Mouse (Mus musculus) neural tube, embryonic 12.5 days (tissue): ENCODE measurements at regions not wholly inside any gene's neighbourhood (a gene's known extent, or its start where the extent isn't known, plus 50 kb on each side); places are given as distances from the start of the nearest gene placed in this dataset.

Experiments used
- ATAC-seq: fragments of 200-750 bp; cut with Nextera tagmentation; 2 replicates; pipeline ENCODE4 v1.8.0; 2017; ENCODE audit warnings: low read depth, mild to moderate bottlenecking, moderate TSS enrichment, moderate library complexity; ENCODE audit not compliant: low FRiP score
- H3K27ac ChIP-seq: fragments of 300-500 bp; sonication (generic); 2 replicates; pipeline ENCODE4 v1.5.1; 2016
- H3K27me3 ChIP-seq: fragments of 300-500 bp; sonication (generic); replicated peaks from 2 replicates; pipeline ENCODE4 v1.6.1; 2016; ENCODE audit warnings: mild to moderate bottlenecking
- H3K36me3 ChIP-seq: fragments of 300-500 bp; sonication (generic); 2 replicates; pipeline ENCODE4 v1.6.1; 2016; ENCODE audit warnings: mild to moderate bottlenecking
- H3K4me1 ChIP-seq: fragments of 300-500 bp; sonication (generic); 2 replicates; pipeline ENCODE4 v1.6.1; 2016
- H3K4me2 ChIP-seq: fragments of 300-500 bp; sonication (generic); replicated peaks from 2 replicates; pipeline ENCODE4 v1.6.1; 2016; ENCODE audit warnings: mild to moderate bottlenecking
- H3K4me3 ChIP-seq: fragments of 300-500 bp; sonication (generic); 2 replicates; pipeline ENCODE4 v1.5.1; 2016
- H3K9ac ChIP-seq: fragments of 300-500 bp; sonication (generic); 2 replicates; pipeline ENCODE4 v1.6.1; 2016; ENCODE audit warnings: mild to moderate bottlenecking
- H3K9me3 ChIP-seq: fragments of 300-500 bp; sonication (generic); 2 replicates; pipeline ENCODE4 v1.6.1; 2016; ENCODE audit warnings: mild to moderate bottlenecking
- WGBS: fragments of 180-500 bp; shearing (Covaris S2); methylation state at CpG from one replicate; pipeline ENCODE4 v1.1.7; 2016; 5-methylcytosine and 5-hydroxymethylcytosine counted together

GRCm38 (mm10) chr13:107810802-107811192, 233.4 kb upstream of the Smim15 start:
- 80% methylated on average over 9 of the region's 9 CpGs for WGBS
- H3K36me3 ChIP-seq = no peaks in the 10 kb centered on the region
- no peak overlapping the region for H3K4me3 ChIP-seq
- peaks cover 37% of the 10 kb centered on the region for H3K4me1 ChIP-seq
- no peak overlapping the region for H3K9ac ChIP-seq
- no peak for ATAC-seq
- no peaks in the 10 kb centered on the region for H3K27me3 ChIP-seq
- H3K27ac ChIP-seq = no peak overlapping the region
- no peaks in the 10 kb centered on the region for H3K9me3 ChIP-seq
- H3K4me2 ChIP-seq = no peak overlapping the region

- Histone ChIP-seq H3K9me3 (no peaks in the 10 kb centered on the region), H3K4me2 (no peak overlapping the region), H3K9ac (no peak overlapping the region), H3K27ac (no peak overlapping the region), H3K36me3 (no peaks in the 10 kb centered on the region), H3K4me1 (peaks cover 37% of the 10 kb centered on the region), H3K27me3 (no peaks in the 10 kb centered on the region), H3K4me3 (no peak overlapping the region)
- no peak for ATAC-seq
- WGBS = 85% methylated on average over 9 of the region's 9 CpGs
Observed at GRCm38 (mm10) chr13:107810060-107810801, 234.0 kb upstream of the Smim15 start.

- Histone ChIP-seq H3K27me3 (no peaks in the 10 kb centered on the region), H3K4me1 (peaks cover 27% of the 10 kb centered on the region), H3K9ac (no peak overlapping the region), H3K9me3 (no peaks in the 10 kb centered on the region), H3K27ac (no peak overlapping the region), H3K4me2 (no peak overlapping the region), H3K4me3 (no peak overlapping the region), H3K36me3 (peaks cover 4% of the 10 kb centered on the region; the same call in 1 of the 2 replicates)
- WGBS = 88% methylated on average over 2 of the region's 2 CpGs
- no peak for ATAC-seq
Observed at GRCm38 (mm10) chr13:107808961-107809360, 235.3 kb upstream of the Smim15 start.

GRCm38 (mm10) chr13:107804418-107804817, 239.8 kb upstream of the Smim15 start:
- Histone ChIP-seq H3K27ac (no peak overlapping the region), H3K4me1 (peaks cover 24% of the 10 kb centered on the region), H3K4me3 (no peak overlapping the region), H3K4me2 (no peak overlapping the region), H3K9me3 (no peaks in the 10 kb centered on the region), H3K27me3 (no peaks in the 10 kb centered on the region), H3K36me3 (peaks cover 4% of the 10 kb centered on the region; the same call in 1 of the 2 replicates), H3K9ac (no peak overlapping the region)
- ATAC-seq = no peak
- 97% methylated on average over 1 of the region's 1 CpGs for WGBS

GRCm38 (mm10) chr13:107799199-107799945, 244.9 kb upstream of the Smim15 start:
- 22% methylated on average over 13 of the region's 13 CpGs for WGBS
- H3K4me3 ChIP-seq = no peak overlapping the region
- H3K27me3 ChIP-seq = no peaks in the 10 kb centered on the region
- peaks cover 47% of the 10 kb centered on the region for H3K4me1 ChIP-seq
- H3K36me3 ChIP-seq = no peaks in the 10 kb centered on the region
- no peak overlapping the region for H3K9ac ChIP-seq
- H3K4me2 ChIP-seq = no peak overlapping the region
- no peak for ATAC-seq
- no peaks in the 10 kb centered on the region for H3K9me3 ChIP-seq
- no peak overlapping the region for H3K27ac ChIP-seq

GRCm38 (mm10) chr13:107798144-107798543, 246.1 kb upstream of the Smim15 start:
- H3K9me3 ChIP-seq = no peaks in the 10 kb centered on the region
- no peak overlapping the region for H3K4me2 ChIP-seq
- no peak overlapping the region for H3K9ac ChIP-seq
- peaks cover 58% of the 10 kb centered on the region for H3K4me1 ChIP-seq
- no peaks in the 10 kb centered on the region for H3K27me3 ChIP-seq
- H3K27ac ChIP-seq = no peak overlapping the region
- no peak overlapping the region for H3K4me3 ChIP-seq
- ATAC-seq = no peak
- H3K36me3 ChIP-seq = no peaks in the 10 kb centered on the region
- WGBS = 71% methylated on average over 7 of the region's 7 CpGs

- Histone ChIP-seq H3K4me2 (no peak overlapping the region), H3K36me3 (no peaks in the 10 kb centered on the region), H3K9me3 (no peaks in the 10 kb centered on the region), H3K27me3 (no peaks in the 10 kb centered on the region), H3K4me3 (no peak overlapping the region), H3K9ac (no peak overlapping the region), H3K4me1 (peaks cover 60% of the 10 kb centered on the region), H3K27ac (no peak overlapping the region)
- ATAC-seq = no peak
- WGBS = 53% methylated on average over 3 of the region's 3 CpGs
Observed at GRCm38 (mm10) chr13:107795516-107795915, 248.7 kb upstream of the Smim15 start.

GRCm38 (mm10) chr13:107791770-107792169, 252.5 kb upstream of the Smim15 start:
- WGBS = 84% methylated on average over 9 of the region's 9 CpGs

GRCm38 (mm10) chr13:107784971-107785370, 259.3 kb upstream of the Smim15 start:
- no peak for ATAC-seq
- WGBS = 48% methylated on average over 5 of the region's 5 CpGs
- no peaks in the 10 kb centered on the region for H3K9me3 ChIP-seq
- H3K36me3 ChIP-seq = peaks cover 7% of the 10 kb centered on the region
- H3K4me3 ChIP-seq = no peak overlapping the region
- H3K4me1 ChIP-seq = peaks cover 17% of the 10 kb centered on the region
- H3K4me2 ChIP-seq = no peak overlapping the region
- H3K9ac ChIP-seq = no peak overlapping the region
- no peaks in the 10 kb centered on the region for H3K27me3 ChIP-seq
- no peak overlapping the region for H3K27ac ChIP-seq

More at GRCm38 (mm10) chr13:107791770-107792169, 252.5 kb upstream of the Smim15 start:
- no peaks in the 10 kb centered on the region for H3K27me3 ChIP-seq
- H3K27ac ChIP-seq = no peak overlapping the region
- H3K4me2 ChIP-seq = no peak overlapping the region
- peaks cover 46% of the 10 kb centered on the region for H3K4me1 ChIP-seq
- H3K36me3 ChIP-seq = peaks cover 3% of the 10 kb centered on the region; the same call in 1 of the 2 replicates
- ATAC-seq = no peak
- H3K9ac ChIP-seq = no peak overlapping the region
- H3K9me3 ChIP-seq = no peaks in the 10 kb centered on the region
- H3K4me3 ChIP-seq = no peak overlapping the region

- no peak overlapping the region for H3K4me2 ChIP-seq
- H3K27me3 ChIP-seq = no peaks in the 10 kb centered on the region
- peaks cover 3% of the 10 kb centered on the region; the same call in 1 of the 2 replicates for H3K36me3 ChIP-seq
- H3K9ac ChIP-seq = no peak overlapping the region
- no peaks in the 10 kb centered on the region for H3K9me3 ChIP-seq
- peaks cover 6% of the 10 kb centered on the region; the same call in 1 of the 2 replicates for H3K4me1 ChIP-seq
- no peak overlapping the region for H3K27ac ChIP-seq
- H3K4me3 ChIP-seq = no peak overlapping the region
- ATAC-seq = no peak
- WGBS = 93% methylated on average over 8 of the region's 8 CpGs
Observed at GRCm38 (mm10) chr13:107781741-107782140, 262.5 kb upstream of the Smim15 start.

- no peak for ATAC-seq
- WGBS = 100% methylated on average over 2 of the region's 2 CpGs
- no peaks in the 10 kb centered on the region for H3K9me3 ChIP-seq
- H3K9ac ChIP-seq = no peak overlapping the region
- no peak overlapping the region for H3K4me2 ChIP-seq
- no peak overlapping the region for H3K27ac ChIP-seq
- no peaks in the 10 kb centered on the region for H3K27me3 ChIP-seq
- H3K4me3 ChIP-seq = no peak overlapping the region
- peaks cover 6% of the 10 kb centered on the region; the same call in 1 of the 2 replicates for H3K4me1 ChIP-seq
- no peaks in the 10 kb centered on the region for H3K36me3 ChIP-seq
Observed at GRCm38 (mm10) chr13:107781221-107781620, 263.0 kb upstream of the Smim15 start.

GRCm38 (mm10) chr13:107779591-107779990, 264.7 kb upstream of the Smim15 start:
- H3K4me1 ChIP-seq = 0 out of 2 replicates have a peak, but pooled peaks cover 3% of the 10 kb centered on the region
- H3K4me2 ChIP-seq = no peak overlapping the region
- H3K27ac ChIP-seq = no peak overlapping the region
- no peaks in the 10 kb centered on the region for H3K27me3 ChIP-seq
- H3K9ac ChIP-seq = no peak overlapping the region
- no peaks in the 10 kb centered on the region for H3K9me3 ChIP-seq
- H3K4me3 ChIP-seq = no peak overlapping the region
- WGBS = 98% methylated on average over 4 of the region's 4 CpGs
- no peak for ATAC-seq
- no peaks in the 10 kb centered on the region for H3K36me3 ChIP-seq
